Mouse (Mus musculus): Measurements from ENCODE around the gene Yap1. TPM values are rescaled to one million over a fixed set of nuclear protein-coding genes. Genes with fewer than 3 reads are reported as not detected.

The Yap1 gene
- polyA plus RNA-seq, 1 experiment = 46.6 TPM

DNA sequence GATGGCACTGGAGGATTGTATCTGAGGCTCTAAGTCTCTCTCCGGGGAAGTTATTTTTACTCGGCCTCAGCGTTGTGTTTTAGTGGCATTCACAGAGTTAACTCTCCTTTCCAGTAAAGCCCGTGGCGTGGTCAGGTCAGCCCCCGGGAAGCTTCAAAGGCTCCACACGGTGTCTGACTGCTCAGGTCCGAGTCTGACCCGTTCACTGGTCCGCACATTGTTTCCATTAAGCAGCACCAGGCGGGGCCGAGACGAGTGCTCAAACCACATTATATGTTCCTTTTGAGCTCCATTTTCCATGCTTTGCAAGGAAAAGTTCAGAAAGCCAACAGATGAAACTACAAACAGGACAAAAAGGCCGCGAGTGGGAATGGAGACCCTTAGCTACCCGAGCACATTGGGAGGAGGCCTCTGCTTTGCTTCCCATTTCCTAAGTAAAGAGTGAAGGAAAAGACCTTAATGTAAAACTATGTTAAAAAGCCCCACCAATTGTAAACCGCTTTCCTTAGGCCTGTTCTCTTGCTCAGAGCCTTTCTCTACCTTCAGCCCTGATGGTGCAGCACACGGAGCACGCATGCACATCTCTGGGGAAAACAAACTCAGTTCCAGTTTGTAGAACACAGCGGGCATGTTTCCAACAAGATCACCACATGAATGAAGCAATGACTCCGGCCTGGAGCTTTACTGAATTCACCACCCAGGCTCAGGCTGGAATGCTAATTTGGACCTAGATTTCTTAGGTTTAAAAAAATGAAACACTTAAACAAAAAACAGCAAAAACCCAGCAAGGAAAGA is 42.8 kb downstream of the Yap1 start:
- Histone ChIP-seq H3K27me3 (ENCODE audit: control insufficient read depth, insufficient read depth, low read length) (no peaks in the 10 kb centered on the region), H3K4me3 (ENCODE audit: low read depth, low read length) (no peak overlapping the region), H3K36me3 (ENCODE audit: control insufficient read depth, insufficient read depth, low read length) (peaks cover 11% of the 10 kb centered on the region), H3K4me1 (ENCODE audit: control insufficient read depth, insufficient read depth, insufficient read length, low read length) (no peaks in the 10 kb centered on the region; the same call in 1 of the 2 replicates), H3K27ac (ENCODE audit: insufficient read depth, low read depth, low read length) (no peak overlapping the region)
- no peak for TF ChIP-seq POLR2A (IDR thresholded peaks at IDR 0.05; ENCODE audit: low read depth, low read length)
- TF ChIP-seq CTCF (IDR thresholded peaks at IDR 0.05; ENCODE audit: extremely low read depth, insufficient read length, insufficient replicate concordance, low read depth, low read length) = no peak
- 71% methylated on average over 21 of the region's 21 CpGs for WGBS

DNA sequence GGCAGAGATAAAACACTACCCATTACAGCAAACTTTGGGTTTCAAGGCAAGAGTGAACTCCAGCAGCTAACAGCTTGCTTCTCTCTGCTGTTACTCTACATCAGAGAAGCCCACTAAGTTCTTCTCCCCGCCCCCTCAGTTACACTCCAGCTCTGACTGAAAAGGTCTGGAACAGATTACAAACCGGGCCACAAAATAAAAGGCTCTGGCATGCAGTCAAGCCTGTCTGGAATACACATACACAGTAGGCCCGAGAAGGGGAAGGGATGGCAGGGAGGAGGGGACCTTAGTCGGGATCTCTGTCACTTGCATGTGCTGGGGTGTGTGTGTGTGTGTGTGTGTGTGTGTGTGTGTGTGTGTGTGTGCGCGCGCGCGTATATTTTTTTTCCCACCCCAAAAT is 44.0 kb downstream of the Yap1 start:
- H3K4me3 ChIP-seq (ENCODE audit: low read depth, low read length) = no peak overlapping the region
- 64% methylated on average over 9 of the region's 9 CpGs for WGBS
- H3K27me3 ChIP-seq (ENCODE audit: control insufficient read depth, insufficient read depth, low read length) = no peaks in the 10 kb centered on the region
- H3K36me3 ChIP-seq (ENCODE audit: control insufficient read depth, insufficient read depth, low read length) = peaks cover 11% of the 10 kb centered on the region
- no peak overlapping the region for H3K27ac ChIP-seq (ENCODE audit: insufficient read depth, low read depth, low read length)
- TF ChIP-seq POLR2A (IDR thresholded peaks at IDR 0.05; ENCODE audit: low read depth, low read length) (no peak), CTCF (IDR thresholded peaks at IDR 0.05; ENCODE audit: extremely low read depth, insufficient read length, insufficient replicate concordance, low read depth, low read length) (no peak)
- H3K4me1 ChIP-seq (ENCODE audit: control insufficient read depth, insufficient read depth, insufficient read length, low read length) = no peaks in the 10 kb centered on the region

DNA sequence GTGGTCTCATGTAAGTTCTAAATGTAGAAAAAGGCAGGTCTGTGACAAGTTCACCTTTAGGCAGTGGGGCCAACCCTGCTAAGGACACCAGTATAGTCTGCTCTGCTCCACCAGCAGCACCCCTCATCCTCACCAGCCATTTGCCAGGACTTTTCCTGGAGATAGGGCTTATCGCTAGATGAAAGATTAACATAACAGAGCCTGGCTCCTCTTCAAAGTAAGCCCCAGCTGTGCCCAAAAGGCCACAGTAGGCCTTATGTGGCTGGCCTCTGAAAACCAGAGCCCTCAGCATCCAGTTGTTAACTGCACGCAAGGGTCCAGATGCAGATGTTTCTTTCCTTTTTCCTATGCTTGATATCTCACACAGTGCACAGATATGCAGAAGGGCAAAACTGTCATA is 45.1 kb downstream of the Yap1 start:
- H3K4me1 ChIP-seq (ENCODE audit: control insufficient read depth, insufficient read depth, insufficient read length, low read length) = no peaks in the 10 kb centered on the region
- no peak overlapping the region for H3K4me3 ChIP-seq (ENCODE audit: low read depth, low read length)
- 64% methylated on average over 2 of the region's 2 CpGs for WGBS
- H3K27ac ChIP-seq (ENCODE audit: insufficient read depth, low read depth, low read length) = no peak overlapping the region
- TF ChIP-seq POLR2A (IDR thresholded peaks at IDR 0.05; ENCODE audit: low read depth, low read length) (no peak), CTCF (IDR thresholded peaks at IDR 0.05; ENCODE audit: extremely low read depth, insufficient read length, insufficient replicate concordance, low read depth, low read length) (no peak)
- H3K27me3 ChIP-seq (ENCODE audit: control insufficient read depth, insufficient read depth, low read length) = no peaks in the 10 kb centered on the region
- H3K36me3 ChIP-seq (ENCODE audit: control insufficient read depth, insufficient read depth, low read length) = peaks cover 13% of the 10 kb centered on the region

DNA sequence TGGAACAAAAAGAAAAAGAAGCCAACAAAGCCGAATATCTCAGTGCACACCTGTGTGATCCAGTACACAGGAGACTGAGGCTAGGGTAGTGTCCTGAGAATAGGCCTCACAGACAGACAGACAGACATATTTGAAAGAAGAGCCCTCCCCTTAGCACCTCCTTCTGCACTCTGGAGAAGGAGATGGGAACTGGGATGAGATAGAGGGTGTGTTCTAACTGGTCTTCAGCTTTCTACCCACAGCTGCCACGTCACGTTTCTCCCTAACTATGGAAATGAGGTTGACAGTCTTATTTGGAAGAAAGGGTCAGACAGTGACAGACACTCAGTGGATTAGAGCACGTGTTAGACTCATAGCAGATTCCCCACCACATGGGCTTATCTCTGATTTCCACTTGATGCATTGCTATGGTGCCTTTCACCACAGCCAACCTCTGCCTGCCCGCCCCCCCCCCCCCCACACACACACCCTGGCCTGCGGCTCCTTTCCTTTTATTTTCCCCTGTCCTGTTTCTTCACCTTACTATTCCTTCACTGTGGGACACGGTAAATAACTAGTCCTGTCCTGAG is 46.3 kb downstream of the Yap1 start:
- Histone ChIP-seq H3K4me3 (ENCODE audit: low read depth, low read length) (no peak overlapping the region), H3K4me1 (ENCODE audit: control insufficient read depth, insufficient read depth, insufficient read length, low read length) (no peaks in the 10 kb centered on the region), H3K27ac (ENCODE audit: insufficient read depth, low read depth, low read length) (no peak overlapping the region), H3K36me3 (ENCODE audit: control insufficient read depth, insufficient read depth, low read length) (peaks cover 13% of the 10 kb centered on the region), H3K27me3 (ENCODE audit: control insufficient read depth, insufficient read depth, low read length) (no peaks in the 10 kb centered on the region)
- no peak for TF ChIP-seq POLR2A (IDR thresholded peaks at IDR 0.05; ENCODE audit: low read depth, low read length)
- no peak for TF ChIP-seq CTCF (IDR thresholded peaks at IDR 0.05; ENCODE audit: extremely low read depth, insufficient read length, insufficient replicate concordance, low read depth, low read length)
- WGBS = 71% methylated on average over 7 of the region's 7 CpGs

DNA sequence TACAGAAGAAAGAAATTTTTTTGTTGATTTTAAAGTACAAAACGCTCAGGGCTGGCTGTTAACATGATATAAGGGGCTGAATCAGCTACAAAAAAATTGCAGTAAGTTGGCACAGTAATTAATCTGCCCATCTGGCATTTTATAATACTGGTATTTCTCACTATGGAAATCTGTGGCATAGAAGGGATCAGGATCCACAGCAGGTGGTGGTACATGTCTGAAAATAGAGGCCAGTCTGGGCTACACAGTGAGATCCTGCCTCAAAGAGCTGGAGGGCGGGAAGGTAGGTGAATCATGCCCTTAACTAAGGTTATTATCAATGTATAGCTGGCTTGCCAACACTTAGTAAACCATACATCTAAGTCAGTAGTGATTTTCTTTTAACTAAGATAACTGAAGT is 47.0 kb downstream of the Yap1 start:
- 79% methylated on average over 2 of the region's 2 CpGs for WGBS
- TF ChIP-seq CTCF (IDR thresholded peaks at IDR 0.05; ENCODE audit: extremely low read depth, insufficient read length, insufficient replicate concordance, low read depth, low read length) (no peak), POLR2A (IDR thresholded peaks at IDR 0.05; ENCODE audit: low read depth, low read length) (no peak)
- peaks cover 18% of the 10 kb centered on the region for H3K36me3 ChIP-seq (ENCODE audit: control insufficient read depth, insufficient read depth, low read length)
- no peaks in the 10 kb centered on the region for H3K27me3 ChIP-seq (ENCODE audit: control insufficient read depth, insufficient read depth, low read length)
- H3K4me1 ChIP-seq (ENCODE audit: control insufficient read depth, insufficient read depth, insufficient read length, low read length) = no peaks in the 10 kb centered on the region
- H3K4me3 ChIP-seq (ENCODE audit: low read depth, low read length) = no peak overlapping the region
- no peak overlapping the region for H3K27ac ChIP-seq (ENCODE audit: insufficient read depth, low read depth, low read length)

DNA sequence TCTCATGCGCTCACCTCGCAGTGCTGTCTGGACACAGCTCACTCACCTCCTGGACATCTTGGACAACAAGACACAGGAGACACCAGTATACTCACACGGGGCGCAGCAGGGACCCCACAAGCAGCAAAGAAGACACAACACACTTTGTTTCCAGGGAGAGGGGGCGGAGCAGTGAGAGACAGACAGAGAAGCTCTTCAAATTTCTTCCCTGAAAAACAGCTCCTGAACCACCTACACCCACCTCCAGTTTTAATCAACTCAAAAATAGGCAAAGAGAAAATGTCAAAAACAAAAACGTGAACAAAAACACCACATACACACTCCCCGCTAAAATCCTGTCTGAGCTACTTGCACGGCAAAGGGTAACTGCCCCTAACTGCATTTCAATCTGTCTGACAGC is 48.0 kb downstream of the Yap1 start:
- Histone ChIP-seq H3K36me3 (ENCODE audit: control insufficient read depth, insufficient read depth, low read length) (peaks cover 21% of the 10 kb centered on the region), H3K27me3 (ENCODE audit: control insufficient read depth, insufficient read depth, low read length) (no peaks in the 10 kb centered on the region), H3K27ac (ENCODE audit: insufficient read depth, low read depth, low read length) (no peak overlapping the region), H3K4me1 (ENCODE audit: control insufficient read depth, insufficient read depth, insufficient read length, low read length) (no peaks in the 10 kb centered on the region), H3K4me3 (ENCODE audit: low read depth, low read length) (no peak overlapping the region)
- WGBS = 93% methylated on average over 8 of the region's 8 CpGs
- TF ChIP-seq POLR2A (IDR thresholded peaks at IDR 0.05; ENCODE audit: low read depth, low read length) = no peak
- no peak for TF ChIP-seq CTCF (IDR thresholded peaks at IDR 0.05; ENCODE audit: extremely low read depth, insufficient read length, insufficient replicate concordance, low read depth, low read length)

DNA sequence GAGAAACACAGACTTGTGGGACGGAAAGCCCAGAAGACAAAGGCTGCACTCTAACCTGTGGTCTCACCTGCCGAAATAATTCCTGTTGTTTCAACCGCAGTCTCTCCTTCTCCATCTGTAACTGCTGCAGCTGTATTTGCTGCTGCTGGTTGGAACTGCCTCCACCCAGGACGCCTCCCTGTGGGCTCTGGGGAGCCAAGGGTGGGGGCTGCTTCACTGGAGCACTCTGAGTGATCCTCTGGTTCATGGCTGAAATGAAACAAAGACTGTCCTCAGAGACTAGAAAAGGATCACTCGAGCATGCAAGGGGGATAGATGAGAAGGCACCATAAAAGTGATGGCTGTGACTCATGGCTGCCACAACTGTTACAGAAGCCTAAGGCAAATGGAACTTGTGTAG is 51.5 kb downstream of the Yap1 start:
- peaks cover 30% of the 10 kb centered on the region for H3K36me3 ChIP-seq (ENCODE audit: control insufficient read depth, insufficient read depth, low read length)
- 86% methylated on average over 5 of the region's 5 CpGs for WGBS
- TF ChIP-seq CTCF (IDR thresholded peaks at IDR 0.05; ENCODE audit: extremely low read depth, insufficient read length, insufficient replicate concordance, low read depth, low read length) = no peak
- no peak for TF ChIP-seq POLR2A (IDR thresholded peaks at IDR 0.05; ENCODE audit: low read depth, low read length)
- no peak overlapping the region for H3K27ac ChIP-seq (ENCODE audit: insufficient read depth, low read depth, low read length)
- no peaks in the 10 kb centered on the region for H3K4me1 ChIP-seq (ENCODE audit: control insufficient read depth, insufficient read depth, insufficient read length, low read length)
- H3K27me3 ChIP-seq (ENCODE audit: control insufficient read depth, insufficient read depth, low read length) = no peaks in the 10 kb centered on the region
- H3K4me3 ChIP-seq (ENCODE audit: low read depth, low read length) = no peak overlapping the region

Measured in small intestine, adult 2 months (tissue).